Mouse (Mus musculus) cerebellum, postnatal 4 days (tissue): ENCODE data around the gene Kcnj15.
A peak's percentile ranks its signal among the peaks of the same experiment; 100 is the strongest.

Experiments
- DNase-seq, 2 experiments: peaks; one replicate each; pipeline ENCODE4 v3.0.0; 2022; ENCODE audit warnings: low spot score in 2 of 2, mixed read lengths in 1 of 2

The Kcnj15 gene

GRCm38 (mm10) chr16:95292843-95293505, 35.6 kb downstream of the Kcnj15 start:
- DNase-seq = no peak

- DNase-seq = no peak
These were observed 40.3 kb downstream of the Kcnj15 start for GRCm38 (mm10) chr16:95297651-95298050.

GRCm38 (mm10) chr16:95301667-95302066, 44.3 kb downstream of the Kcnj15 start:
- DNase-seq = no peak

- DNase-seq = no peak
These were observed 46.3 kb downstream of the Kcnj15 start for GRCm38 (mm10) chr16:95303676-95304075.

- no peak for DNase-seq
These were observed 50.5 kb downstream of the Kcnj15 start for GRCm38 (mm10) chr16:95307823-95308360.

GRCm38 (mm10) chr16:95321945-95322625, 64.7 kb downstream of the Kcnj15 start:
- DNase-seq = no peak

GRCm38 (mm10) chr16:95332159-95332558, 74.8 kb downstream of the Kcnj15 start:
- no peak for DNase-seq

GRCm38 (mm10) chr16:95340885-95341791, 83.8 kb downstream of the Kcnj15 start:
- peak; percentile 81 to 90 for DNase-seq

- DNase-seq = no peak
These were observed 84.7 kb downstream of the Kcnj15 start for GRCm38 (mm10) chr16:95342030-95342429.

- DNase-seq = no peak
These were observed 87.6 kb downstream of the Kcnj15 start for GRCm38 (mm10) chr16:95344961-95345360.

- peak; percentile 41 to 77 for DNase-seq
These were observed 88.5 kb downstream of the Kcnj15 start for GRCm38 (mm10) chr16:95345882-95346281.

GRCm38 (mm10) chr16:95347202-95347601, 89.8 kb downstream of the Kcnj15 start:
- no peak for DNase-seq

- DNase-seq = no peak
These were observed 91.2 kb downstream of the Kcnj15 start for GRCm38 (mm10) chr16:95348555-95348954.

GRCm38 (mm10) chr16:95349344-95349743, 92.0 kb downstream of the Kcnj15 start:
- DNase-seq = no peak

GRCm38 (mm10) chr16:95349745-95350144, 92.4 kb downstream of the Kcnj15 start:
- no peak for DNase-seq
